Mouse (Mus musculus): ENCODE data around the gene Snx22.

- TF ChIP-seq HCFC1 (IDR thresholded peaks at IDR 0.05; ENCODE audit: low read depth, low read length), result no peak
- peak; percentile 96 for TF ChIP-seq JUND (conservative IDR thresholded peaks at IDR 0.05; ENCODE audit: low read depth, low read length)
- TF ChIP-seq MEF2A (IDR thresholded peaks at IDR 0.05; ENCODE audit: borderline replicate concordance, low read depth, low read length), result peak; percentile 69; the same call in 1 of the 2 replicates
- peak; percentile 99 for TF ChIP-seq EP300 (IDR thresholded peaks at IDR 0.05; ENCODE audit: low read length)
- TF ChIP-seq CTCF (conservative IDR thresholded peaks at IDR 0.05 in 1 of 2, IDR thresholded peaks at IDR 0.05 in 1 of 2; ENCODE audit: low read depth in 2 of 2, low read length in 2 of 2), result no peak
- peak; percentile 38 for TF ChIP-seq BHLHE40 (IDR thresholded peaks at IDR 0.05; ENCODE audit: low read depth, low read length)
These were observed 12.5 kb upstream of the Snx22 start for GRCm38 (mm10) chr9:66081999-66082398.
